Mouse (Mus musculus) cortical plate, adult 2 months (tissue): ENCODE data around the gene Pgam2. TPM values are rescaled to one million over a fixed set of nuclear protein-coding genes. Genes with fewer than 3 reads are reported as not detected.

Source experiments
- H3K27ac ChIP-seq: fragments of 200-500 bp; 2 replicates; pipeline ENCODE4 v1.5.1; 2012; ENCODE audit warnings: low read length, control low read depth, inconsistent platforms; ENCODE audit not compliant: insufficient read depth
- H3K4me1 ChIP-seq: fragments of 200-500 bp; 2 replicates; pipeline ENCODE4 v1.6.1; 2011; ENCODE audit warnings: low read length; ENCODE audit not compliant: control insufficient read depth, insufficient read depth
- H3K4me3 ChIP-seq: fragments of 200-500 bp; 2 replicates; pipeline ENCODE4 v1.5.1; 2011; ENCODE audit warnings: mild to moderate bottlenecking, low read length, control low read depth; ENCODE audit not compliant: insufficient read depth
- CTCF ChIP-seq: fragments of 200-500 bp; IDR thresholded peaks from 2 replicates; pipeline ENCODE4 v1.5.1; 2011; ENCODE audit warnings: mild to moderate bottlenecking, control low read depth, low read length; ENCODE audit not compliant: insufficient read depth; ENCODE audit errors: extremely low read depth
- POLR2A ChIP-seq: fragments of 200-500 bp; IDR thresholded peaks from 2 replicates; pipeline ENCODE4 v1.6.1; 2011; ENCODE audit warnings: mild to moderate bottlenecking, low read length, control low read depth; ENCODE audit not compliant: insufficient read depth; ENCODE audit errors: extremely low read depth
- polyA plus RNA-seq: library from polyadenylated mRNA; depleted of rRNA; stranded (reverse); fragments of >200 nt; gene quantifications from 2 replicates; pipeline ENCODE4 v1.2.3, GENCODE M21; 2012

Gene Pgam2
- polyA plus RNA-seq, 1 experiment, result 7.7 TPM

- TF ChIP-seq CTCF, result peak; percentile 38; the same call in 1 of the 2 replicates
- TF ChIP-seq POLR2A, result peak; percentile 41; the same call in 1 of the 2 replicates
- Histone ChIP-seq H3K27ac (0 out of 2 replicates have a peak within 1 kb of the TSS, but pooled peaks have one; percentile 35), H3K4me1 (no peaks in the 10 kb centered on the region), H3K4me3 (peak within 1 kb of the TSS; percentile 76)
Observed at GRCm38 (mm10) chr11:5837251-5838246, 34.0 kb upstream of the Pgam2 start, which contains the start of gene Polm. TSS of gene Polm (minus strand) at chr11:5838016.

GRCm38 (mm10) chr11:5836126-5836525 lies 32.6 kb upstream of the Pgam2 start:
- Histone ChIP-seq H3K4me1 (no peaks in the 10 kb centered on the region), H3K4me3 (no peak overlapping the region), H3K27ac (no peak overlapping the region)
- TF ChIP-seq POLR2A (no peak), CTCF (peak; percentile 39)

GRCm38 (mm10) chr11:5835057-5835456 lies 31.5 kb upstream of the Pgam2 start:
- H3K4me1 ChIP-seq, result no peaks in the 10 kb centered on the region
- H3K4me3 ChIP-seq, result no peak overlapping the region
- TF ChIP-seq POLR2A (no peak), CTCF (no peak)
- no peak overlapping the region for H3K27ac ChIP-seq

GRCm38 (mm10) chr11:5834506-5834905 lies 31.0 kb upstream of the Pgam2 start:
- TF ChIP-seq POLR2A (no peak), CTCF (no peak)
- Histone ChIP-seq H3K4me3 (no peak overlapping the region), H3K4me1 (no peaks in the 10 kb centered on the region), H3K27ac (no peak overlapping the region)

- no peak for TF ChIP-seq CTCF
- Histone ChIP-seq H3K4me1 (no peaks in the 10 kb centered on the region), H3K4me3 (no peak overlapping the region), H3K27ac (no peak overlapping the region)
Observed at GRCm38 (mm10) chr11:5829327-5829726, 25.8 kb upstream of the Pgam2 start.

GRCm38 (mm10) chr11:5828509-5829191 lies 25.1 kb upstream of the Pgam2 start:
- no peak overlapping the region for H3K4me3 ChIP-seq
- no peak overlapping the region for H3K27ac ChIP-seq
- H3K4me1 ChIP-seq, result no peaks in the 10 kb centered on the region
- no peak for TF ChIP-seq CTCF

- Histone ChIP-seq H3K27ac (no peak overlapping the region), H3K4me1 (no peaks in the 10 kb centered on the region), H3K4me3 (no peak overlapping the region)
- TF ChIP-seq CTCF, result no peak
- no peak for TF ChIP-seq POLR2A
Observed at GRCm38 (mm10) chr11:5827931-5828330, 24.4 kb upstream of the Pgam2 start.

GRCm38 (mm10) chr11:5825432-5825831 lies 21.9 kb upstream of the Pgam2 start:
- Histone ChIP-seq H3K27ac (no peak overlapping the region), H3K4me1 (no peaks in the 10 kb centered on the region), H3K4me3 (no peak overlapping the region)
- TF ChIP-seq POLR2A, result no peak
- no peak for TF ChIP-seq CTCF

GRCm38 (mm10) chr11:5819223-5819622 lies 15.7 kb upstream of the Pgam2 start:
- no peak overlapping the region for H3K4me3 ChIP-seq
- TF ChIP-seq CTCF (no peak), POLR2A (no peak)

More at GRCm38 (mm10) chr11:5819223-5819622, 15.7 kb upstream of the Pgam2 start:
- Histone ChIP-seq H3K4me1 (no peaks in the 10 kb centered on the region), H3K27ac (no peak overlapping the region)
